Mouse (Mus musculus): ENCODE measurements at regions not wholly inside any gene's neighbourhood (a gene's known extent, or its start where the extent isn't known, plus 50 kb on each side); places are given as distances from the start of the nearest gene placed in this dataset.

DNA sequence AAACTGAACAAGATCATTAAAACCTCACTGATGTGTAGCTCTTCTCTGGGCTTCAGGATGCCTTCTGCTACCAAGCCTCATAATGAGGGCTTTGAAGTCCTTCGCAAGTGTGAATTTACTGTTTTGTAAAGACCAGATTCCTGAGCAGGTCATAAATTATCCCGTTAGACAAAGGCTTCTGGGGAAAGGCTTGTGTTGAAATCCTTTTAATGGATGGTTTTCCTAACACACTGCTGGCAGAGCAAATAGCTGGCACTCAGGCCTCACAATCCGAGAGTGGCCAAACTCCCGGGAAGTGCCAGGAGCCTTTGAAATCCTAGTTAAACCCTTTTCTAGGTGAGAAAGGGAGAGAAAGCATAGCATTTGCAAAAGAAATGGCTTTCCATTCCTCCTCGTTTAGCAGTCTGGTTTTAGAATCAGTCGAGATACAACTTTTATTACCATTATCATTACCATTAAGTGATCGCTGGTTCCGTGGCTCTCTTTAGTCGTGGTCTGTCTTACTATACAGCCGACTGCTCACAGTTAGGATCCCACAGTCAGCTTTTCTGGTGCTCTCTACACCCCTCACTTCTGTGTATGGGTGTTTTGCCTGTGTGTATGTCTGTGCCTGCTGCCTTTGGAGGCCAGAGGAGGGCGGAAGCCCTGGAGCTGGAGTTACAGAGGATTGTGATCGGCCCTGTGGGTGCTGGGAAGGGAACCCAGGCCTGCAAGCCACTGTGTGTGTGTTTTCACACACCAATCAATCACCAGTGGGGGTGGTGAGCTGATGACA, 73.2 kb downstream of the Foxb1 start:
- Histone ChIP-seq H3K4me1 (ENCODE audit: control insufficient read depth in 1 of 2, insufficient read depth in 2 of 2) (no peaks in the 10 kb centered on the region), H3K4me3 (replicated peaks in 1 of 3; ENCODE audit: low read depth in 2 of 3, low read length in 2 of 3, poor library complexity in 1 of 3) (no peak overlapping the region), H3K9ac (ENCODE audit: insufficient read depth, low read depth) (no peak overlapping the region), H3K79me2 (replicated peaks; ENCODE audit: control insufficient read depth, extremely low read depth, insufficient read depth, poor library complexity, severe bottlenecking) (no peaks in the 10 kb centered on the region), H3K36me3 (replicated peaks in 1 of 2; ENCODE audit: control insufficient read depth in 1 of 2, insufficient read depth in 1 of 2, low read length in 1 of 2) (no peaks in the 10 kb centered on the region), H3K9me3 (replicated peaks; ENCODE audit: low read length) (no peaks in the 10 kb centered on the region), H3K27me3 (replicated peaks) (no peaks in the 10 kb centered on the region), H3K27ac (ENCODE audit: insufficient read depth, low read depth) (no peak overlapping the region), H3K4me2 (ENCODE audit: insufficient read depth, low read depth, poor library complexity, severe bottlenecking) (no peak overlapping the region)
- no peak for DNase-seq (ENCODE audit: extremely low read depth)
- TF ChIP-seq NRF1 (IDR thresholded peaks at IDR 0.05; ENCODE audit: low read depth, low read length) (no peak), IRF4 (IDR thresholded peaks at IDR 0.05; ENCODE audit: low read depth, low read length) (no peak), POLR2A (IDR thresholded peaks at IDR 0.05; ENCODE audit: low read depth, low read length) (no peak), ELF1 (IDR thresholded peaks at IDR 0.05; ENCODE audit: low read depth, low read length) (no peak), MYC (IDR thresholded peaks at IDR 0.05; ENCODE audit: low read depth, low read length) (no peak), TBP (conservative IDR thresholded peaks at IDR 0.05; ENCODE audit: low read depth, low read length) (no peak), PAX5 (IDR thresholded peaks at IDR 0.05; ENCODE audit: low read length) (no peak), BHLHE40 (IDR thresholded peaks at IDR 0.05; ENCODE audit: low read depth, low read length) (no peak)
- in situ Hi-C loops (cut with MboI; ENCODE audit: low pct_ligation_motif_present, low pct_unique_long_range_greater_than_20kb, low sequenced_read_pairs) = no loop called here
- dilution Hi-C loops (cut with MboI; ENCODE audit: extremely low pct_ligation_motif_present, extremely low pct_unique_long_range_greater_than_20kb, low sequenced_read_pairs) = no loop called here

GRCm38 (mm10) chr9:69686766-69687165, 74.0 kb downstream of the Foxb1 start:
- H3K9ac ChIP-seq (ENCODE audit: insufficient read depth, low read depth) = no peak overlapping the region
- no peaks in the 10 kb centered on the region for H3K36me3 ChIP-seq (replicated peaks in 1 of 2; ENCODE audit: control insufficient read depth in 1 of 2, insufficient read depth in 1 of 2, low read length in 1 of 2)
- in situ Hi-C loops (cut with MboI; ENCODE audit: low pct_ligation_motif_present, low pct_unique_long_range_greater_than_20kb, low sequenced_read_pairs) (no loop called here), dilution Hi-C loops (cut with MboI; ENCODE audit: extremely low pct_ligation_motif_present, extremely low pct_unique_long_range_greater_than_20kb, low sequenced_read_pairs) (no loop called here)
- DNase-seq (ENCODE audit: extremely low read depth) = no peak
- no peaks in the 10 kb centered on the region for H3K79me2 ChIP-seq (replicated peaks; ENCODE audit: control insufficient read depth, extremely low read depth, insufficient read depth, poor library complexity, severe bottlenecking)
- H3K27ac ChIP-seq (ENCODE audit: insufficient read depth, low read depth) = no peak overlapping the region
- no peaks in the 10 kb centered on the region for H3K9me3 ChIP-seq (replicated peaks; ENCODE audit: low read length)
- no peak overlapping the region for H3K4me3 ChIP-seq (replicated peaks in 1 of 3; ENCODE audit: low read depth in 2 of 3, low read length in 2 of 3, poor library complexity in 1 of 3)
- H3K4me1 ChIP-seq (ENCODE audit: control insufficient read depth in 1 of 2, insufficient read depth in 2 of 2) = peaks cover 0 to 3% of the 10 kb centered on the region in 2 experiments; a peak in 1 of 4 replicates
- no peaks in the 10 kb centered on the region for H3K27me3 ChIP-seq (replicated peaks)
- TF ChIP-seq POLR2A (IDR thresholded peaks at IDR 0.05; ENCODE audit: low read depth, low read length) (no peak), KAT2A (IDR thresholded peaks at IDR 0.05; ENCODE audit: insufficient replicate concordance, low read length) (no peak), MXI1 (IDR thresholded peaks at IDR 0.05; ENCODE audit: low read depth, low read length) (no peak), CTCF (conservative IDR thresholded peaks at IDR 0.05 in 1 of 2, IDR thresholded peaks at IDR 0.05 in 1 of 2; ENCODE audit: low read depth in 2 of 2, low read length in 2 of 2) (no peak), SMC3 (IDR thresholded peaks at IDR 0.05; ENCODE audit: low read depth, low read length) (no peak), UBTF (IDR thresholded peaks at IDR 0.05; ENCODE audit: low read depth, low read length) (no peak), JUN (IDR thresholded peaks at IDR 0.05; ENCODE audit: insufficient read depth, low read depth, low read length) (no peak), MAX (IDR thresholded peaks at IDR 0.05; ENCODE audit: low read length) (no peak), RAD21 (IDR thresholded peaks at IDR 0.05; ENCODE audit: low read depth, low read length) (no peak), TBP (conservative IDR thresholded peaks at IDR 0.05; ENCODE audit: low read depth, low read length) (no peak), HCFC1 (IDR thresholded peaks at IDR 0.05; ENCODE audit: low read depth, low read length) (no peak), BHLHE40 (IDR thresholded peaks at IDR 0.05; ENCODE audit: low read depth, low read length) (no peak), ZC3H11A (IDR thresholded peaks at IDR 0.05; ENCODE audit: low read depth, low read length) (no peak), MYC (IDR thresholded peaks at IDR 0.05; ENCODE audit: low read depth, low read length) (no peak)
- no peak overlapping the region for H3K4me2 ChIP-seq (ENCODE audit: insufficient read depth, low read depth, poor library complexity, severe bottlenecking)

Data from CH12.LX (cell line).